Mouse (Mus musculus) neural tube, embryonic 15.5 days (tissue): ENCODE measurements around the gene Fnip1. TPM values are rescaled to one million over a fixed set of nuclear protein-coding genes. Genes with fewer than 3 reads are reported as not detected.
"Not testable (repeated sequence)": the region's sequence is repeated elsewhere in the genome, so short reads cannot be mapped to it uniquely, and the experiment has no call there.

Source experiments
- ATAC-seq: fragments of 200-750 bp; cut with Nextera tagmentation; 2 replicates; pipeline ENCODE4 v1.8.0; 2017; ENCODE audit warnings: mild to moderate bottlenecking, moderate TSS enrichment, moderate library complexity; ENCODE audit not compliant: low FRiP score
- H3K27ac ChIP-seq: fragments of 300-500 bp; sonication (generic); replicated peaks from 2 replicates; pipeline ENCODE4 v1.5.1; 2015; ENCODE audit warnings: mild to moderate bottlenecking, inconsistent platforms
- H3K27me3 ChIP-seq: fragments of 300-500 bp; sonication (generic); replicated peaks from 2 replicates; pipeline ENCODE4 v1.6.1; 2015; ENCODE audit warnings: inconsistent platforms
- H3K36me3 ChIP-seq: fragments of 300-500 bp; sonication (generic); 2 replicates; pipeline ENCODE4 v1.6.1; 2015; ENCODE audit warnings: inconsistent platforms
- H3K4me1 ChIP-seq: fragments of 300-500 bp; sonication (generic); 2 replicates; pipeline ENCODE4 v1.6.1; 2015; ENCODE audit warnings: inconsistent platforms
- H3K4me2 ChIP-seq: fragments of 300-500 bp; sonication (generic); 2 replicates; pipeline ENCODE4 v1.6.1; 2015; ENCODE audit warnings: inconsistent platforms, mild to moderate bottlenecking, moderate library complexity
- H3K4me3 ChIP-seq: fragments of 300-500 bp; sonication (generic); replicated peaks from 2 replicates; pipeline ENCODE4 v1.5.1; 2015; ENCODE audit warnings: mild to moderate bottlenecking, inconsistent platforms
- H3K9ac ChIP-seq: fragments of 300-500 bp; sonication (generic); replicated peaks from 2 replicates; pipeline ENCODE4 v1.6.1; 2015; ENCODE audit warnings: mild to moderate bottlenecking, inconsistent platforms
- H3K9me3 ChIP-seq: fragments of 300-500 bp; sonication (generic); replicated peaks from 2 replicates; pipeline ENCODE4 v1.6.1; 2016; ENCODE audit warnings: inconsistent platforms
- WGBS: fragments of 180-500 bp; shearing (Covaris S2); methylation state at CpG from one replicate; pipeline ENCODE4 v1.1.7; 2015; ENCODE audit warnings: mixed read lengths; 5-methylcytosine and 5-hydroxymethylcytosine counted together
- polyA plus RNA-seq: library from polyadenylated mRNA; unstranded; fragments of >200 nt; fragmentation: Nextera tagmentation; extraction: Ambion mirVana; gene quantifications from 2 replicates; pipeline ENCODE4 v1.2.1, GENCODE M21; 2015

The Fnip1 gene
- polyA plus RNA-seq, 1 experiment from 2014 or later, result 9.2 TPM

GRCm38 (mm10) chr11:54427138-54427537, 10.9 kb upstream of the Fnip1 start:
- Histone ChIP-seq H3K4me3 (no peak overlapping the region), H3K27me3 (no peaks in the 10 kb centered on the region), H3K9me3 (no peaks in the 10 kb centered on the region), H3K27ac (no peak overlapping the region), H3K4me1 (peaks cover 5% of the 10 kb centered on the region), H3K9ac (no peak overlapping the region), H3K36me3 (no peaks in the 10 kb centered on the region), H3K4me2 (no peak overlapping the region)
- 71% methylated on average over 2 of the region's 2 CpGs for WGBS
- no peak for ATAC-seq

- Histone ChIP-seq H3K4me2 (no peak overlapping the region), H3K36me3 (no peaks in the 10 kb centered on the region), H3K4me1 (peaks cover 5% of the 10 kb centered on the region), H3K4me3 (no peak overlapping the region), H3K9ac (no peak overlapping the region), H3K9me3 (no peaks in the 10 kb centered on the region), H3K27me3 (no peaks in the 10 kb centered on the region), H3K27ac (no peak overlapping the region)
- no peak for ATAC-seq
- 86% methylated on average over 12 of the region's 12 CpGs for WGBS
Observed at GRCm38 (mm10) chr11:54427695-54428352, 10.2 kb upstream of the Fnip1 start.

GRCm38 (mm10) chr11:54429224-54429623, 8.8 kb upstream of the Fnip1 start:
- Histone ChIP-seq H3K4me2 (no peak overlapping the region; the same call in 1 of the 2 replicates), H3K9ac (no peak overlapping the region), H3K27me3 (no peaks in the 10 kb centered on the region), H3K9me3 (no peaks in the 10 kb centered on the region), H3K27ac (no peak overlapping the region), H3K36me3 (no peaks in the 10 kb centered on the region), H3K4me1 (peaks cover 5% of the 10 kb centered on the region), H3K4me3 (no peak overlapping the region)
- no peak for ATAC-seq
- WGBS, result 27% methylated on average over 2 of the region's 2 CpGs

GRCm38 (mm10) chr11:54435797-54436196, 2.2 kb upstream of the Fnip1 start:
- H3K9ac ChIP-seq, result no peak overlapping the region
- no peaks in the 10 kb centered on the region for H3K27me3 ChIP-seq
- H3K4me1 ChIP-seq, result peaks cover 21% of the 10 kb centered on the region
- WGBS, result 100% methylated on average over 1 of the region's 1 CpGs
- no peak overlapping the region for H3K4me2 ChIP-seq
- H3K9me3 ChIP-seq, result no peaks in the 10 kb centered on the region
- H3K4me3 ChIP-seq, result no peak overlapping the region
- H3K27ac ChIP-seq, result no peak overlapping the region
- no peak for ATAC-seq
- no peaks in the 10 kb centered on the region for H3K36me3 ChIP-seq

- peak overlapping the region; percentile 97 for H3K4me3 ChIP-seq
- H3K9me3 ChIP-seq, result no peaks in the 10 kb centered on the region
- H3K36me3 ChIP-seq, result no peaks in the 10 kb centered on the region
- H3K27me3 ChIP-seq, result no peaks in the 10 kb centered on the region
- WGBS, result 65% methylated on average over 8 of the region's 8 CpGs
- peaks cover 28% of the 10 kb centered on the region for H3K4me1 ChIP-seq
- H3K27ac ChIP-seq, result peak overlapping the region; percentile 75
- H3K9ac ChIP-seq, result peak overlapping the region; percentile 57
- no peak for ATAC-seq
- H3K4me2 ChIP-seq, result peak overlapping the region; percentile 41
Observed at GRCm38 (mm10) chr11:54437310-54437822, 633 bp upstream of the Fnip1 start.

GRCm38 (mm10) chr11:54438366-54438781, 375 bp downstream of the Fnip1 start:
- Histone ChIP-seq H3K36me3 (no peaks in the 10 kb centered on the region), H3K9me3 (no peaks in the 10 kb centered on the region), H3K4me1 (peaks cover 28% of the 10 kb centered on the region), H3K27ac (peak overlapping the region; percentile 86), H3K4me3 (peak overlapping the region; percentile 97), H3K4me2 (peak overlapping the region; percentile 67), H3K27me3 (no peaks in the 10 kb centered on the region), H3K9ac (peak overlapping the region; percentile 86)
- under 1% methylated on average over 47 of the region's 47 CpGs for WGBS
- ATAC-seq, result peak; percentile 82

GRCm38 (mm10) chr11:54438991-54439690, 1.1 kb downstream of the Fnip1 start:
- WGBS, result 45% methylated on average over 11 of the region's 11 CpGs
- Histone ChIP-seq H3K27me3 (no peaks in the 10 kb centered on the region), H3K9ac (peak overlapping the region; percentile 86), H3K4me1 (peaks cover 28% of the 10 kb centered on the region), H3K9me3 (no peaks in the 10 kb centered on the region), H3K36me3 (no peaks in the 10 kb centered on the region), H3K27ac (no peak overlapping the region), H3K4me2 (peak overlapping the region; percentile 67), H3K4me3 (peak overlapping the region; percentile 97)
- ATAC-seq, result no peak

GRCm38 (mm10) chr11:54439691-54440029, 1.7 kb downstream of the Fnip1 start:
- H3K9ac ChIP-seq, result no peak overlapping the region
- H3K36me3 ChIP-seq, result no peaks in the 10 kb centered on the region
- no peak for ATAC-seq
- peaks cover 28% of the 10 kb centered on the region for H3K4me1 ChIP-seq
- no peaks in the 10 kb centered on the region for H3K27me3 ChIP-seq
- H3K4me2 ChIP-seq, result peak overlapping the region; percentile 67
- 61% methylated on average over 3 of the region's 3 CpGs for WGBS
- no peak overlapping the region for H3K27ac ChIP-seq
- no peaks in the 10 kb centered on the region for H3K9me3 ChIP-seq
- peak overlapping the region; percentile 97 for H3K4me3 ChIP-seq

GRCm38 (mm10) chr11:54450757-54451156, 12.8 kb downstream of the Fnip1 start:
- H3K36me3 ChIP-seq, H3K27ac ChIP-seq, H3K4me1 ChIP-seq, ATAC-seq, H3K4me2 ChIP-seq, H3K9me3 ChIP-seq, H3K27me3 ChIP-seq, H3K4me3 ChIP-seq, H3K9ac ChIP-seq: not testable (repeated sequence)
- WGBS, result 89% methylated on average over 3 of the region's 3 CpGs

- H3K9ac ChIP-seq, result no peak overlapping the region
- 84% methylated on average over 1 of the region's 1 CpGs for WGBS
- no peak overlapping the region for H3K4me3 ChIP-seq
- H3K36me3 ChIP-seq, result no peaks in the 10 kb centered on the region
- no peaks in the 10 kb centered on the region for H3K4me1 ChIP-seq
- no peak overlapping the region for H3K4me2 ChIP-seq
- no peaks in the 10 kb centered on the region for H3K9me3 ChIP-seq
- no peak overlapping the region for H3K27ac ChIP-seq
- H3K27me3 ChIP-seq, result no peaks in the 10 kb centered on the region
- no peak for ATAC-seq
Observed at GRCm38 (mm10) chr11:54454516-54454915, 16.5 kb downstream of the Fnip1 start.

GRCm38 (mm10) chr11:54456875-54457274, 18.9 kb downstream of the Fnip1 start:
- H3K9me3 ChIP-seq, result no peaks in the 10 kb centered on the region
- WGBS, result 75% methylated on average over 2 of the region's 2 CpGs
- no peaks in the 10 kb centered on the region for H3K27me3 ChIP-seq
- H3K4me1 ChIP-seq, result no peaks in the 10 kb centered on the region
- no peak overlapping the region for H3K27ac ChIP-seq
- ATAC-seq, result no peak
- H3K9ac ChIP-seq, result no peak overlapping the region
- H3K4me3 ChIP-seq, result no peak overlapping the region
- H3K36me3 ChIP-seq, result no peaks in the 10 kb centered on the region
- no peak overlapping the region for H3K4me2 ChIP-seq

- ATAC-seq, result no peak
- Histone ChIP-seq H3K4me3 (no peak overlapping the region), H3K36me3 (peaks cover 3% of the 10 kb centered on the region; the same call in 1 of the 2 replicates), H3K27ac (no peak overlapping the region), H3K4me1 (no peaks in the 10 kb centered on the region), H3K9me3 (no peaks in the 10 kb centered on the region), H3K4me2 (no peak overlapping the region), H3K27me3 (no peaks in the 10 kb centered on the region), H3K9ac (no peak overlapping the region)
- 98% methylated on average over 1 of the region's 1 CpGs for WGBS
Observed at GRCm38 (mm10) chr11:54458168-54458567, 20.2 kb downstream of the Fnip1 start.
